Mouse (Mus musculus) stomach, postnatal 0 days (tissue): Measurements from ENCODE around the gene Avpi1. TPM values are rescaled to one million over a fixed set of nuclear protein-coding genes. Genes with fewer than 3 reads are reported as not detected.

ENCODE experiments used
- ATAC-seq: fragments of 200-750 bp; cut with Nextera tagmentation; 2 replicates; pipeline ENCODE4 v1.8.0; 2017; ENCODE audit not compliant: low FRiP score, low TSS enrichment
- DNase-seq: peaks from one replicate; pipeline ENCODE4 v3.0.0-alpha.2; 2016; ENCODE audit warnings: low spot score
- H3K27ac ChIP-seq: fragments of 300-500 bp; sonication (generic); replicated peaks from 2 replicates; pipeline ENCODE4 v1.5.1; 2014; ENCODE audit warnings: mild to moderate bottlenecking, control low read depth
- H3K27me3 ChIP-seq: fragments of 300-500 bp; sonication (generic); 2 replicates; pipeline ENCODE4 v1.6.1; 2014; ENCODE audit warnings: low read length; ENCODE audit not compliant: control insufficient read depth, insufficient read depth
- H3K36me3 ChIP-seq: fragments of 300-500 bp; sonication (generic); 2 replicates; pipeline ENCODE4 v1.6.1; 2014; ENCODE audit warnings: low read length, mixed read lengths; ENCODE audit not compliant: control insufficient read depth, insufficient read depth
- H3K4me1 ChIP-seq: fragments of 300-500 bp; sonication (generic); replicated peaks from 2 replicates; pipeline ENCODE4 v1.6.1; 2014; ENCODE audit warnings: antibody characterized with exemption; ENCODE audit not compliant: control insufficient read depth, insufficient read depth
- H3K4me2 ChIP-seq: fragments of 300-500 bp; sonication (generic); replicated peaks from 2 replicates; pipeline ENCODE4 v1.6.1; 2014; ENCODE audit warnings: low read depth, mild to moderate bottlenecking, control low read depth, moderate library complexity
- H3K4me3 ChIP-seq: fragments of 300-500 bp; sonication (generic); 2 replicates; pipeline ENCODE4 v1.5.1; 2014; ENCODE audit warnings: low read depth, low read length, control low read depth
- H3K9ac ChIP-seq: fragments of 300-500 bp; sonication (generic); 2 replicates; pipeline ENCODE4 v1.6.1; 2014; ENCODE audit warnings: mild to moderate bottlenecking, low read length, control low read depth, mixed read lengths
- H3K9me3 ChIP-seq: fragments of 300-500 bp; sonication (generic); 2 replicates; pipeline ENCODE4 v1.6.1; 2016; ENCODE audit warnings: low read length; ENCODE audit not compliant: control insufficient read depth
- CTCF ChIP-seq: IDR thresholded peaks from 2 replicates; pipeline ENCODE4 v1.5.1; 2016; ENCODE audit warnings: antibody characterized with exemption, low read depth, mild to moderate bottlenecking, moderate library complexity
- EP300 ChIP-seq: optimal IDR thresholded peaks from 2 replicates; pipeline ENCODE3; 2016; ENCODE audit warnings: antibody characterized with exemption
- WGBS: fragments of 180-500 bp; shearing (Covaris S2); extraction: QIAGEN DNeasy Blood & Tissue Kit; methylation state at CpG from one replicate; pipeline ENCODE4 v1.1.7; 2014; 5-methylcytosine and 5-hydroxymethylcytosine counted together
- polyA plus RNA-seq: library from polyadenylated mRNA; unstranded; fragments of >200 nt; fragmentation: Nextera tagmentation; extraction: Ambion mirVana; gene quantifications from 2 replicates; pipeline ENCODE4 v1.2.1, GENCODE M21; 2015

Avpi1 gene
- polyA plus RNA-seq, 1 experiment from 2014 or later: 108 TPM

DNA sequence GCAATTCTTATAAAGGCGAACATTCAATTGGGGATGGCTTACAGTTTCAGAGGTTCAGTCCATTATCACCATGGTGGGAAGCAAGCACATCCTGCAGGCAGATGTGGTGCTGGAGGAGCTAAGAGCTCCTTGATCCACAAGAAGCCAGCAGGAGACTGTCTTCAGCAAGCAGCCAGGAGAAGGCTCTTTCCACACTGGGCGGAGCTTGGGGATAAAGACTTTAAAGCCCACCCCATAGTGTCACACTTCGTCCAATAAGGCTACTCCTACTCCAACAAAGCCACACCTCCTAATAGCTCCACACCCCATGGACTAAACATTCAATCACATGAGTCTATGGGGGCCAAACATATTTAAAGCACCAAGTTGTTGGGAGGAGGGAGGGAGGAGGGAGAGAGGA, 13.1 kb upstream of the Avpi1 start:
- no peak for ATAC-seq
- no peaks in the 10 kb centered on the region for H3K36me3 ChIP-seq
- TF ChIP-seq EP300 (no peak), CTCF (no peak)
- H3K4me3 ChIP-seq: no peak overlapping the region
- no peaks in the 10 kb centered on the region for H3K27me3 ChIP-seq
- H3K9ac ChIP-seq: no peak overlapping the region
- no peak overlapping the region for H3K4me2 ChIP-seq
- no peak overlapping the region for H3K27ac ChIP-seq
- H3K4me1 ChIP-seq: 0 out of 2 replicates have a peak, but pooled peaks cover 6% of the 10 kb centered on the region
- DNase-seq: no peak
- H3K9me3 ChIP-seq: no peaks in the 10 kb centered on the region
- WGBS: 75% methylated on average over 3 of the region's 3 CpGs

DNA sequence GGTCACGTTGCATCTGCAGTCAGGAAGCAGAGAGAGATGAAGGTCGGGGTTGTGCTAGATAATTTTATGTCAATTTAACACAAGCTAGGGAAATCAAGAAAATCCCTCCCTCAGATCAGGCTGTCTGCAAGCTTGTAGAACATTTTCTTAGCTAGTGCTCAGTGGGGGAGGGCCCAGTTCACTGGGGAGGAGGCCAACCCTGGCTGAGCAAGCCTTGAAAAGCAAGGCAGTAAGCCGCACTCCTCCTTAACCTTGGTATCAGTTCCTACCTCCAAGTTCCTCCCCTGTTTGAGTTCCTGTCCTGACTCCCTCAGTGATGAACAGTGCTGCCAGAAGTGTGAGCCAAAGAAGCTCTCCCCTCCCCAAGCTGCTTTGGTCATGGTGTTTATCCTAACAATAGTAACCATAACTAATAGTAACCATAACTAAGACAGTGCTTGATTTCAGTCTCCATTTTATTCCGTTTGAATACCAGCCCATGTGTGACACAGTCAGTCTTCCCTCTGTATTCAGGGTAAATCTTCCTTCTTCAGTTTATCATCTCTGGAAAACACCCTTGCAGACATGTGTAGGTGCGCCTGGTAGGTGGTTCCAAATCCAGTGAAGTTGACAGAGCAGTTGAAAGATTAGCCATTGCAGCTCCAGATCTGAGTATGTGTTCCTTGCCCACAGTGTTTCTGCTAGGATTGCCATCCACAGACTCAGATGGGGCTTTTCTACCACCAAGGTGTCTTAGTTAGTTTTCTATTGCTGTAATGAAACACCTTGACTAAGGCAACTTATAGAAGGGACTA, 11.1 kb upstream of the Avpi1 start:
- ATAC-seq: peak; percentile 11; the same call in 1 of the 2 replicates

DNA sequence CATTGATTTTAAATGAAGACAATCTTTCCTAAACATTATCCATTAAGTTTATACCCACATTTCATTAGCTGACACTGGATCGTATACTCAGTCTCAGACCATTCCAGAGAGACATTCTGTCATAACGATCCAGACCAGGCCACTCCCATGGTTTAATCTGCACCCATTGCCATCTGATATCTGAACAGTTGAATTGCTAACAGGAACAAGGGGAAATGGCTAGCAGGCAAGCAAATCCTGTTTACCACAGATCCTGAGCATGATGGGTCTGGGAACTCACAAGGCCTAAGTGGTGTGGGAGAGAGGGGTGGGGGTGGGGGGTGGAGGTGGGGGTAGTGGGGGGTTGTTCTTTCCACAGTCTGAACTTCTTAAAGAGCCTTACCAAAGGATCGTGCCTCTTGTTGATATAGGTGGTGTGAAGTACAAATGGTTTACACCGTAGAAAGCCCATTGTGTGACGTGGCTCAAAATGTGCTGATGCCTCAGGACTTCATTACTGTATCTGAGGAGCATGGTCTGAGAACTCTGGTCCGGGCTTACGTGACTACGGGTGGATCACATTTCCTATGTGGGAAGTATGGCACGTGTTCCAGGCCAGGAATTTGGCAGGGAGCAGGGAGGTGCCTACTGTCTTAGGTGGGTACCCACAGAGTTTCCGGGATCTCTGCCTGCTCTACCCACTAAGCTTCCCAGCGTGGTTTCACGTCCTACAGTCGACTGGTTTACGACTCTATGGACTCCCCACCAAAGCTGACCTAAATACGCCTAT, 9.8 kb upstream of the Avpi1 start:
- Histone ChIP-seq H3K9ac (no peak overlapping the region), H3K4me2 (no peak overlapping the region), H3K27ac (no peak overlapping the region), H3K4me1 (no peaks in the 10 kb centered on the region), H3K4me3 (no peak overlapping the region), H3K36me3 (no peaks in the 10 kb centered on the region), H3K9me3 (no peaks in the 10 kb centered on the region), H3K27me3 (no peaks in the 10 kb centered on the region)
- TF ChIP-seq EP300: no peak
- TF ChIP-seq CTCF: no peak
- WGBS: 82% methylated on average over 15 of the region's 15 CpGs
- no peak for DNase-seq
- ATAC-seq: no peak

More for the DNA sequence above, 11.1 kb upstream of the Avpi1 start:
- Histone ChIP-seq H3K27me3 (no peaks in the 10 kb centered on the region), H3K4me1 (0 out of 2 replicates have a peak, but pooled peaks cover 2% of the 10 kb centered on the region), H3K36me3 (no peaks in the 10 kb centered on the region), H3K9me3 (no peaks in the 10 kb centered on the region), H3K27ac (no peak overlapping the region), H3K4me2 (no peak overlapping the region), H3K9ac (no peak overlapping the region), H3K4me3 (no peak overlapping the region)
- TF ChIP-seq EP300 (no peak), CTCF (no peak)
- DNase-seq: no peak
- WGBS: 68% methylated on average over 5 of the region's 5 CpGs

DNA sequence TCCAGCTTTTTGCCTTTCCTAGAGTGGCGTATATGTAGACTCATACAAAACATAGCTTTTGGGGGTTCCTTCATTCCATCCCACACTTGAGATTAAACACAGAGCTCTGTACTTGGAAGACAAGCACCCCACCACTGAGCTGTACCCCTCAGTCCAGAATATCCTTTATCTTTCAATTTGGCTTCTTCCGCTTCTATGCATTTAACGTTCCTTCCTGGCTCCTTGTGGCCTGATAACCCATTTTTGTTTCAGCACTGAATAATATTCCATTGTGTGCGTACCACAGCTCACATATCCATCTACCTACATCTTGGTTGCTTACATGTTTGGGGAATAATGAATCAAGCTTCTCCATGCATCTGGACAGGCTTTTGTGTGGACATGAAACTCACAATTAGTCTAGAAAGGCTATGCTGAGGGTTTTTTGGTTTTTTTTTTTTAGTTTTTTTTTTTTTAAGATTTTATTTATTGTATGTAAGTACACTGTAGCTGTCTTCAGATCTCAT, 8.4 kb upstream of the Avpi1 start:
- H3K9ac ChIP-seq: no peak overlapping the region
- TF ChIP-seq CTCF: no peak
- TF ChIP-seq EP300: no peak
- no peak overlapping the region for H3K27ac ChIP-seq
- H3K9me3 ChIP-seq: no peaks in the 10 kb centered on the region
- no peaks in the 10 kb centered on the region for H3K4me1 ChIP-seq
- H3K4me3 ChIP-seq: no peak overlapping the region
- no peaks in the 10 kb centered on the region for H3K36me3 ChIP-seq
- no peak for DNase-seq
- no peaks in the 10 kb centered on the region for H3K27me3 ChIP-seq
- ATAC-seq: no peak
- 97% methylated on average over 4 of the region's 4 CpGs for WGBS
- H3K4me2 ChIP-seq: no peak overlapping the region

DNA sequence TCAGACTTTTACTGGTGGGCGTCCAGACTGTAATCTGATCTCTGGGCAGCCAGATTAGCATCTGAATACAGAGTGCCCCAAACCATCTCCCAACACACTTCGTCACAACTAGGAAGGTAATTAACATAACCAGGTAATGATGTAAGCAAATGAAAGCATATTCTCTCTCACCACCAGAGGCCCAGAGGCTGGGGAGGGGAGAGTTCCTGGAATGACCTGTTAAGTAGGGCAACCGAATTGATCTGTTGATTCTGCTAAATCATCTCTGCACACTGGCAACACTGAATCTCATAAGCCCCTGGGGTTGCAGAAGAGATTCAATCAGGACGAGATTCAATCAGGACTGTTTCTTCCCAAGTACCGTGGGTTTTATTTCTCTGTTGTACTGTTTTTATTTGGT, 7.3 kb upstream of the Avpi1 start:
- Histone ChIP-seq H3K27me3 (no peaks in the 10 kb centered on the region), H3K27ac (no peak overlapping the region)
- TF ChIP-seq EP300 (no peak), CTCF (no peak)

More for the DNA sequence above, 7.3 kb upstream of the Avpi1 start:
- DNase-seq: no peak
- Histone ChIP-seq H3K9ac (no peak overlapping the region), H3K4me2 (no peak overlapping the region), H3K4me3 (no peak overlapping the region), H3K9me3 (no peaks in the 10 kb centered on the region), H3K36me3 (no peaks in the 10 kb centered on the region), H3K4me1 (no peaks in the 10 kb centered on the region)
- no peak for ATAC-seq
- 39% methylated on average over 5 of the region's 5 CpGs for WGBS
